In genomic region chrX:81147816-81148595, GRCm38 (mm10) we compare ENCODE assay signal across 24 mouse cellular contexts.
A peak's percentile ranks its signal among the peaks of the same experiment; 100 is the strongest.
DNase-seq lines count a peak whose midpoint lies in the region; ATAC-seq and TF ChIP-seq lines count a peak whose summit lies in the region.
"Had no signal": no experiment of that assay in that cellular context is flagged by ENCODE, and none has a peak within 500 bp of the region (broad histone marks: within the 10 kb centered on the region; RNA-seq: fewer than 3 reads in every experiment).

No protein-coding gene starts in this region.

- no peak for TF ChIP-seq EP300 in ES-Bruce4 (IDR thresholded peaks at IDR 0.05; ENCODE audit: insufficient read depth, low read depth, low read length)

- DNase-seq in ES-E14 (ENCODE audit: low read depth, low spot score) (peak; percentile 28), R1 (ENCODE audit: low read depth, low spot score) (peak; percentile 94)
- DNase-seq in kidney, postnatal 4 days, result no peak
- DNase-seq in heart, embryonic 10.5 days (ENCODE audit: low spot score), result no peak
- DNase-seq in testis, postnatal 14 days (ENCODE audit: low spot score), result no peak
- DNase-seq: adrenal gland, adult 8-10 months; adrenal gland, postnatal 14 days; adrenal gland, postnatal 36 days; B cell, adult 2 months; cerebellum, adult 11-12 months; cerebellum, adult 2 months; cerebellum, adult 9-10 months; cerebellum, postnatal 10 days; cerebellum, postnatal 25 days; forebrain, postnatal 0 days had no signal

- no peak overlapping the region for H3K4me3 ChIP-seq in ES-Bruce4 (ENCODE audit: low read depth, low read length)
- H3K4me3 ChIP-seq in ES-E14 (ENCODE audit: insufficient read depth in 1 of 2, low read depth in 1 of 2, low read length in 2 of 2, poor library complexity in 1 of 2, severe bottlenecking in 1 of 2), result no peak overlapping the region
- no peak overlapping the region for H3K4me3 ChIP-seq in heart, embryonic 10.5 days
- H3K4me3 ChIP-seq: embryonic facial prominence, embryonic 10.5 days; embryonic facial prominence, embryonic 12.5 days; forebrain, embryonic 13.5 days; forebrain, embryonic 15.5 days had no signal

- H3K4me1 ChIP-seq in ES-Bruce4 (ENCODE audit: control insufficient read depth, insufficient read depth, low read length), result no peaks in the 10 kb centered on the region
- no peaks in the 10 kb centered on the region for H3K4me1 ChIP-seq in ES-E14 (ENCODE audit: control insufficient read depth in 2 of 2, insufficient read depth in 2 of 2, low read length in 2 of 2, poor library complexity in 1 of 2)
- no peaks in the 10 kb centered on the region for H3K4me1 ChIP-seq in heart, embryonic 10.5 days
- H3K4me1 ChIP-seq: embryonic facial prominence, embryonic 10.5 days; embryonic facial prominence, embryonic 12.5 days; forebrain, embryonic 13.5 days; forebrain, embryonic 15.5 days had no signal

- in situ Hi-C loops in ES-E14 (cut with MboI; ENCODE audit: low sequenced_read_pairs in 2 of 2, unreplicated experiment in 2 of 2), result no loop called here

- peak overlapping the region; percentile 56 for H3K27ac ChIP-seq in ES-Bruce4 (ENCODE audit: insufficient read depth, low read length)
- no peak overlapping the region; the same call in 1 of the 2 replicates for H3K27ac ChIP-seq in ES-E14 (ENCODE audit: insufficient read depth, low read depth, low read length, poor library complexity, severe bottlenecking)
- H3K27ac ChIP-seq in heart, embryonic 10.5 days, result no peak overlapping the region
- H3K27ac ChIP-seq: embryonic facial prominence, embryonic 10.5 days; embryonic facial prominence, embryonic 12.5 days; forebrain, embryonic 13.5 days; forebrain, embryonic 15.5 days had no signal

- H3K36me3 ChIP-seq in ES-Bruce4 (ENCODE audit: control insufficient read depth, insufficient read depth, low read length, poor library complexity, severe bottlenecking) (no peaks in the 10 kb centered on the region), ES-E14 (ENCODE audit: control insufficient read depth, insufficient read depth, low read length, poor library complexity, severe bottlenecking) (no peaks in the 10 kb centered on the region)
- H3K36me3 ChIP-seq in heart, embryonic 10.5 days, result no peaks in the 10 kb centered on the region
- H3K36me3 ChIP-seq: embryonic facial prominence, embryonic 10.5 days; embryonic facial prominence, embryonic 12.5 days; forebrain, embryonic 15.5 days had no signal

- no peak for ATAC-seq in activated CD4-positive, CD25-positive, alpha-beta regulatory T cell, adult 4 months
- ATAC-seq: CD4-positive, CD25-positive, alpha-beta regulatory T cell, adult 4 months; forebrain, embryonic 13.5 days; forebrain, embryonic 15.5 days; forebrain, postnatal 0 days; Patski had no signal

- 62% methylated on average over 1 of the region's 1 CpGs for WGBS in heart, embryonic 10.5 days

- no peak for TF ChIP-seq CTCF in ES-Bruce4 (IDR thresholded peaks at IDR 0.05; ENCODE audit: low read depth, low read length)

- H3K27me3 ChIP-seq in ES-Bruce4 (ENCODE audit: control insufficient read depth, insufficient read depth, low read length, poor library complexity, severe bottlenecking), result no peaks in the 10 kb centered on the region
- H3K27me3 ChIP-seq in heart, embryonic 10.5 days (ENCODE audit: insufficient read depth, poor library complexity, severe bottlenecking), result no peaks in the 10 kb centered on the region
- H3K27me3 ChIP-seq: CH12.LX; embryonic facial prominence, embryonic 12.5 days; forebrain, embryonic 13.5 days; forebrain, embryonic 15.5 days had no signal

- H3K9me3 ChIP-seq in ES-Bruce4 (replicated peaks; ENCODE audit: control insufficient read depth, insufficient read depth, low read length, poor library complexity, severe bottlenecking), result no peaks in the 10 kb centered on the region; the same call in none of the 2 replicates
- no peaks in the 10 kb centered on the region for H3K9me3 ChIP-seq in ES-E14 (ENCODE audit: control insufficient read depth, insufficient read depth, low read depth, low read length)
- no peaks in the 10 kb centered on the region for H3K9me3 ChIP-seq in heart, embryonic 10.5 days
- H3K9me3 ChIP-seq: embryonic facial prominence, embryonic 10.5 days; embryonic facial prominence, embryonic 12.5 days; forebrain, embryonic 13.5 days; forebrain, embryonic 15.5 days had no signal

- TF ChIP-seq POLR2A in ES-Bruce4 (IDR thresholded peaks at IDR 0.05; ENCODE audit: insufficient read depth, low read length), result no peak

- H3K9ac ChIP-seq in ES-Bruce4 (ENCODE audit: low read depth, poor library complexity, severe bottlenecking), result no peak overlapping the region
- no peak overlapping the region for H3K9ac ChIP-seq in ES-E14 (ENCODE audit: insufficient read depth, low read depth, low read length, poor library complexity, severe bottlenecking)
- H3K9ac ChIP-seq: embryonic facial prominence, embryonic 12.5 days; forebrain, embryonic 13.5 days; forebrain, embryonic 15.5 days; forebrain, postnatal 0 days had no signal

TF ChIP-seq in ES-E14, 5 proteins besides CTCF, POLR2A, EP300 and RAD21:
- TF ChIP-seq ZC3H11A (IDR thresholded peaks at IDR 0.05; ENCODE audit: borderline replicate concordance, low read depth, low read length) (no peak), ZNF384 (IDR thresholded peaks at IDR 0.05; ENCODE audit: low read depth, low read length) (peak; percentile 76)
TF ChIP-seq in ES-E14: peak in this region for 1.

Comparison
In these comparisons a context has a peak if more than half of its experiments do, and no peak if none do; other contexts are left out.
1. DNase-seq: peak in ES-E14 (single experiment) and R1 (single experiment); none in kidney, postnatal 4 days (0 of 2), heart, embryonic 10.5 days (single experiment) and testis, postnatal 14 days (single experiment).